Mouse (Mus musculus) G1E (cell line): ENCODE data around the gene Tnr. TPM values are rescaled to one million over a fixed set of nuclear protein-coding genes. Genes with fewer than 3 reads are reported as not detected.

Experiments
- ATAC-seq: 2 replicates; pipeline ENCODE4 v1.8.0; 2016; ENCODE audit warnings: mild to moderate bottlenecking; ENCODE audit not compliant: insufficient number of reproducible peaks, poor library complexity, low FRiP score, severe bottlenecking; ENCODE audit errors: extremely low read depth
- DNase-seq: peaks from one replicate; pipeline ENCODE4 v3.0.0; 2012; ENCODE audit warnings: low spot score
- H3K27me3 ChIP-seq: 2 replicates; pipeline ENCODE4 v1.6.1; 2012; ENCODE audit warnings: mild to moderate bottlenecking, low read length, inconsistent platforms; ENCODE audit not compliant: insufficient read depth
- H3K36me3 ChIP-seq: replicated peaks from 2 replicates; pipeline ENCODE3; 2012; ENCODE audit warnings: mild to moderate bottlenecking, inconsistent platforms
- H3K4me1 ChIP-seq: 2 replicates; pipeline ENCODE4 v1.6.1; 2012; ENCODE audit warnings: low read depth, low read length, inconsistent platforms, mixed read lengths; ENCODE audit not compliant: insufficient read depth
- H3K4me3 ChIP-seq: 2 replicates; pipeline ENCODE4 v1.5.1; 2012; ENCODE audit warnings: low read depth, mild to moderate bottlenecking, inconsistent platforms, low read length, moderate library complexity, mixed read lengths
- H3K9me3 ChIP-seq: replicated peaks from 2 replicates; pipeline ENCODE4 v1.6.1; 2012; ENCODE audit warnings: inconsistent platforms
- CTCF ChIP-seq: IDR thresholded peaks from 2 replicates; pipeline ENCODE4 v1.5.1; 2012; ENCODE audit warnings: low read depth, low read length, inconsistent platforms, mixed read lengths
- GATA1 ChIP-seq: IDR thresholded peaks from 2 replicates; pipeline ENCODE4 v1.6.1; 2012; ENCODE audit warnings: borderline replicate concordance, low read length, inconsistent platforms, mixed read lengths
- GATA2 ChIP-seq: IDR thresholded peaks from 2 replicates; pipeline ENCODE4 v1.6.1; 2012; ENCODE audit warnings: low read depth, low read length, inconsistent platforms, borderline replicate concordance
- POLR2AphosphoS5 ChIP-seq: IDR thresholded peaks from 2 replicates; pipeline ENCODE4 v1.6.1; 2012; ENCODE audit warnings: low read depth, low read length, inconsistent platforms; ENCODE audit not compliant: insufficient replicate concordance
- TAL1 ChIP-seq: conservative IDR thresholded peaks from 2 replicates; pipeline ENCODE4 v1.6.1; 2012; ENCODE audit warnings: low read depth, low read length, inconsistent platforms, mixed read lengths
- polyA plus RNA-seq: library from polyadenylated mRNA; stranded (reverse); fragments of >175 nt; gene quantifications from 2 replicates; pipeline ENCODE4 v1.2.3, GENCODE M21; 2012
- total RNA-seq, 2 experiments: library from RNA; stranded (forward) in 1 of 2; stranded (reverse) in 1 of 2; fragments of 200-1000 nt in 1 of 2; fragments of >200 nt in 1 of 2; fragmentation: Nextera tagmentation in 1 of 2; gene quantifications; 2 replicates each; pipeline ENCODE4 v1.2.3; 2014 to 2017

Gene Tnr
- not detected in 2 replicates for total RNA-seq (2014; fragmentation: Nextera tagmentation)
- 0.16 and 0.17 TPM in 2 replicates for total RNA-seq (2017)
- not detected in 2 replicates for polyA plus RNA-seq

DNA sequence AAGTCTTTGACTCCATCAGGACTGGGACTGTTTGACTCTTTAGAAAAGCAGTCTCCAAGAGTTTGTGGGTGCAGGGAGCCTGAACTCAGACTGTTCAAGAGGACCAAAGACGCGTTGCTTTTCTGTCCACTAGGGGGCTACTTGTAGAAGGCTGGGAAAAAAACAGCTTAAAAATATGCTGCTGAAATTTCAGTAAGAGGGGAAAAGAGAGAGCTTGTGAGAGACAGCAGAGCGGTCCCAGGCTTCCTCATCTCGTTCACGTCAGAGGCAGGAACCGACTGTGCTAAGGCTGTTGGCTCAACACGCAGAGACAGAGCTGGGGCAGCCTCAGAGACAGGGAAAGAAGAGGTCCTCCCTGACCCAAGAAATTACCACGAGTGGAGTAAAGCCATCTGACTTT lies at the start of gene Tnr:
TSS of gene Tnr (plus strand) at position 192 of the 400 bp plus-strand sequence.
- no peaks in the 10 kb centered on the region for H3K9me3 ChIP-seq
- no peaks in the 10 kb centered on the region for H3K36me3 ChIP-seq
- no peaks in the 10 kb centered on the region for H3K27me3 ChIP-seq
- no peak within 1 kb of the TSS for H3K4me3 ChIP-seq
- TF ChIP-seq TAL1 (no peak), GATA1 (no peak), POLR2AphosphoS5 (no peak), GATA2 (no peak), CTCF (no peak)
- ATAC-seq: no peak
- H3K4me1 ChIP-seq: no peaks in the 10 kb centered on the region
- DNase-seq: no peak

DNA sequence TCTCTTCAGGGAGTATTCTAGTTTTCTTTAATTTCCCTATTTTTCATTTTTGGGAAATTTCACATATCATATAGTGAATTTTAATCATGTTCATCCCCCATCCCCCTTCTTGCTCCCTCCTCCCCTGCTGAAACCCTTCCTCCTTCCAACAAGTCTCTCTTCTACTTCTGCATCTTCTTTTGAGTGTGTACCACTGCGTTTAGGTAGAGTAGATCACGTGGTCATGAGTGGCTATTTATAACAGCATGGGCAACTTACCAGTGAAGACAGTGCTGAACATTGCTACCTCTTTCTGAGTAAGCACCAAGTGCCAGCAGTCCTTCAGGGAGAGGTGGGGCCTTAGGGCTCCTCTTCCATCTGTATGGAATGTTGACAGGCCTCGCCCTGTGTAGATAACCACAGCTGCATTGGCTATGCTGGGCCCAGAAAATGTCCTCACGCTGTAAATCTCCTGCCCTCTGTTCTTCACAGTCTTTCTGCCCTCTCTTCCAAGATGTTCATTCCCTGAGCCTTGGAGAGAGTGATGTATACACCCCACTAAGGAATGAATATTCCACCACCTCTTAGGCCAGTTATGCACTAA lies 33.6 kb upstream of the Tnr start:
- Histone ChIP-seq H3K4me1 (no peaks in the 10 kb centered on the region), H3K36me3 (no peaks in the 10 kb centered on the region), H3K9me3 (no peaks in the 10 kb centered on the region), H3K4me3 (no peak overlapping the region), H3K27me3 (no peaks in the 10 kb centered on the region)
- DNase-seq: no peak
- TF ChIP-seq CTCF (no peak), GATA1 (no peak), TAL1 (no peak), GATA2 (no peak), POLR2AphosphoS5 (no peak)
- no peak for ATAC-seq

DNA sequence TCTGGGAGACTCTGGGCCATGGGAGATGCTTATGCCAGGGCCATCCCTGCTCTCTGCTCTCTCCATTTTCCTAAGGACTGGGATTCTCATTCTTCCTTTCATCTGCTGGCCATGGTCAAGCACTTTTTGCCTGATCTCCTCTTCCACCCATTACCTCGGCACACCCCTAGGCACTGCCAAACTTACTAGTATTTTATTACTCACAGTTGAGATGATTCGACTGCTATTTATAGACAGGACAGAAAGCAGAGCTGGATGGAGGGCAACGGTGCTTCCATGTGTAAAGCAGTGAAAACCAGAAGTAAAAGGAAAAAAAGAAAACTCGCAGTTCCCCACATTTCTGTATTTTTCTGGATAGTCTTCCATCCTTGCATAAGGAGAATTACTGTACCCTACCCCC lies 31.0 kb upstream of the Tnr start:
- H3K4me1 ChIP-seq: no peaks in the 10 kb centered on the region
- no peak overlapping the region for H3K4me3 ChIP-seq
- ATAC-seq (no peak), DNase-seq (no peak)
- H3K36me3 ChIP-seq: no peaks in the 10 kb centered on the region
- TF ChIP-seq GATA1 (no peak), CTCF (no peak), TAL1 (no peak), POLR2AphosphoS5 (no peak)
- no peaks in the 10 kb centered on the region for H3K9me3 ChIP-seq
- no peaks in the 10 kb centered on the region for H3K27me3 ChIP-seq

DNA sequence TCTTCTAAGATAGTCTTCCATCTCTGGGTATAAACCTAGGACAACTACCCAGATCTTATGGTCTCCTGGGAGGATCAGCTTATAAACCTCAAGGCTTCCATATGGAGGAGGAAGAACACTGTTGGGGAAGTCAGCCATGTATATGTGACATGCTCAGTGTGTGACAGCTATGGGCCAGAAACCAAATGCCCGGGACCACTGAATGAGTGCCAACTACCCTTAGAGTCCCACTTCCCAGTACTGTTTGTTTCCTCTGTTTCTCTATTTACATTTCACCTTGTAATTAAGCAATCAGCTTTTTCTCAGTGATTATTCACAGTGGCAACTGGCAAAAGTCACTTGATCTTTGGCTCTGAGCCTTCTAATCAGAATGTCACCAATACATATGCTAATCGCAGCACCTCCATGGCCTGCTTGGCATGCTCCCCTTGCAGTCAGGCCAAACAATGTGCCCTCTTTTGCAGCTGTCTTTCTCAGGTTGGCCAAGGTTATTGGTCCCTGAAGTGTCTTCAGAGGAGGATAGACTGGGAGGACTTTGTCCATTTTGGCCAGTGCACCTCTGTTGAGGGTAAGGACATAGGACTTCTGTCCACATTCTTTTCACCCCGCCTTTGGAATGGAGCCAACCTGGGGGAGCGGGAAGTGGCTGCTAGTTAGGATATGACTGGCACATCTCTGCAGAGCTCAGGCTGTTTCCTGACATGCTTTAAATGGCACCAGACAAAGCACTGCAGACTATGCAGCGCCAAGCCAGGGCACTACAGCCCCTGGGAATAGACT lies 29.7 kb upstream of the Tnr start:
- Histone ChIP-seq H3K36me3 (no peaks in the 10 kb centered on the region), H3K9me3 (no peaks in the 10 kb centered on the region), H3K27me3 (no peaks in the 10 kb centered on the region), H3K4me1 (no peaks in the 10 kb centered on the region), H3K4me3 (no peak overlapping the region)
- TF ChIP-seq CTCF (no peak), GATA1 (no peak), TAL1 (no peak), GATA2 (no peak), POLR2AphosphoS5 (no peak)
- DNase-seq (no peak), ATAC-seq (no peak; the same call in 1 of the 2 replicates)

DNA sequence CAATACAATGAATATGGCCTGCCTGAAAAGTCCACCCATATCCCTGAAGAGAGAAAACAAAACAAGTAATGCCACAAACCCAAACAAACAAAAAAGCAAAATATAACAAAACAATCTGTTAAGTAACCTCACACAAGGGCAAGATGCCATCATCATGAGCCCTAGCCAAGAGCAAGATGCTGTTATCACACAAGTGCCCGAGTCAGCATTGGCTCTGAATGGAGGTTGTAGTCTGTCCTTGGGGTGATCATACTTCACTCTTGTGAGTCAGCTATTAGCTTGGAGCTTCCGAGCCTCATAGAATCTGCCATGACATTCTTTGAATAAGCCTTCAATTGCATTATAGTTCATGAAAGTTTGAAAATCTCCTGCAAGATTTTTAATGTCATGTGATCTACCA lies 25.3 kb upstream of the Tnr start:
- H3K4me1 ChIP-seq: no peaks in the 10 kb centered on the region
- no peak for ATAC-seq
- H3K27me3 ChIP-seq: no peaks in the 10 kb centered on the region
- H3K36me3 ChIP-seq: no peaks in the 10 kb centered on the region
- H3K4me3 ChIP-seq: no peak overlapping the region
- no peaks in the 10 kb centered on the region for H3K9me3 ChIP-seq
- no peak for DNase-seq
- TF ChIP-seq POLR2AphosphoS5: no peak
- TF ChIP-seq GATA1: no peak
- TF ChIP-seq CTCF: no peak
- no peak for TF ChIP-seq GATA2
- no peak for TF ChIP-seq TAL1

DNA sequence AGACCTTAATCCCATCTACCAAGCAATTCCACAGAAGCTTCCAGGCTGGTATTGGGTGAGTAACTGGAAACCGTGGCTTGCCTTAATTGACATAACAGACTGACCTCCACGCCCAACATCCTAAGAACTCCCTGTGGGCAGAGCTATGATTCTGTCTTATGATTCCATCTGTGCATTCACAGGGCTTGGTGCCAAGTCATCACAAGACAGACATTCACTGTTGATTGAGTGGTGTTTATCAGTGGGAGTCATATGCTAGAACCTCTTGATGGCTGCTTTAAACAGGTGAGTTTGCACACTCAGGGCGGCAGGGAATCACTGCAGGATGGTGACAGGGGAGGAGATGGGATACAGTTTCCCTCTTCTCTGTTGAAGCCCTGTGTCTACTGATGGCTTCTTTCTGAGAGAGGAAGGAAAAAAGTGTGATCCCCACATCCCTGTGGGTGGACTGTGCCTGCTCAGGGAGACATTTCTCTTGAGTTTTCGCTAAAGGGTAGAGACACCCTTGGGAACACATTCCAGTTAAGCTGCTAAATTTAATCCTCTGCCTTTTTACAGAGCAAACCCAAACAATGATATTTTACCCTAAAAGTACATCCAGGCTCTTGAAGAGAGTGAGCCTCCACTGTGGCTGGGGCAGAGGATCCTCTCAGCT lies 23.6 kb upstream of the Tnr start:
- H3K36me3 ChIP-seq: no peaks in the 10 kb centered on the region
- DNase-seq (no peak), ATAC-seq (no peak)
- H3K9me3 ChIP-seq: no peaks in the 10 kb centered on the region
- no peak for TF ChIP-seq POLR2AphosphoS5
- TF ChIP-seq GATA1: no peak
- no peak for TF ChIP-seq GATA2
- TF ChIP-seq TAL1: no peak
- no peaks in the 10 kb centered on the region for H3K27me3 ChIP-seq
- H3K4me3 ChIP-seq: no peak overlapping the region
- no peaks in the 10 kb centered on the region for H3K4me1 ChIP-seq
